In the genomic region with DNA sequence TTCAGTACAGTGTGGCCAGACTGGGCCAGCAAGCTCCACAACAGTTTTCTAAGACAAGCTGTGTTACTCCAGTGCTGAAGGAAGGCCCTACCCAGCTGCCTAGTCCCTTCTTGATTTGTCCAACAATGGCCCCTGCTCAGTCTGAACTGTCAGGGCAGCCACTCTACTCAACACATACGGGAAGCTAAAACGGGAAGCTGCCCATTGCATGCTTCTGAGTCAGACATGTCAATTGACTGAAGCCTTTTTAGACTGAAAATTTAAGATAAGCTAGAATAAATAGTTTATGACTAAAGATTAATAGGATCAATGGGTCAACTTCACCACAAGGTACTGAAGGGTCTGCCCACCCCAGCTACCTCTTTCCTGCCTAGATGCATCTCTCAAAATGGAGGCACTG, we compare ENCODE assay signal across 16 mouse cellular contexts.
"Had no signal": no experiment of that assay in that cellular context is flagged by ENCODE, and none has a peak within 500 bp of the region (broad histone marks: within the 10 kb centered on the region; RNA-seq: fewer than 3 reads in every experiment).

No protein-coding gene starts in this region.

- DNase-seq: gastrocnemius, postnatal 14 days; gastrocnemius, postnatal 36 days; heart, adult 2 months; heart, postnatal 14 days; heart, postnatal 4 days; kidney, adult 18-20 months; kidney, adult 8-10 months; kidney, postnatal 10 days; kidney, postnatal 25 days; kidney, postnatal 4 days; left cerebral cortex, postnatal 4 days had no signal

- ATAC-seq: hindbrain, embryonic 16.5 days; inflammation-experienced regulatory T-cells, adult 6 months; intestine, embryonic 15.5 days; intestine, postnatal 0 days; liver, embryonic 12.5 days had no signal
